Mouse (Mus musculus) B cell, adult 67 days (primary cell): ENCODE measurements around the gene 1110032F04Rik. TPM values are rescaled to one million over a fixed set of nuclear protein-coding genes. Genes with fewer than 3 reads are reported as not detected.

Experiments
- total RNA-seq, 2 experiments: library from RNA; stranded (reverse); gene quantifications; 4 replicates each; pipeline ENCODE4 v1.2.4; 2023

1110032F04Rik gene
- not detected for total RNA-seq

DNA sequence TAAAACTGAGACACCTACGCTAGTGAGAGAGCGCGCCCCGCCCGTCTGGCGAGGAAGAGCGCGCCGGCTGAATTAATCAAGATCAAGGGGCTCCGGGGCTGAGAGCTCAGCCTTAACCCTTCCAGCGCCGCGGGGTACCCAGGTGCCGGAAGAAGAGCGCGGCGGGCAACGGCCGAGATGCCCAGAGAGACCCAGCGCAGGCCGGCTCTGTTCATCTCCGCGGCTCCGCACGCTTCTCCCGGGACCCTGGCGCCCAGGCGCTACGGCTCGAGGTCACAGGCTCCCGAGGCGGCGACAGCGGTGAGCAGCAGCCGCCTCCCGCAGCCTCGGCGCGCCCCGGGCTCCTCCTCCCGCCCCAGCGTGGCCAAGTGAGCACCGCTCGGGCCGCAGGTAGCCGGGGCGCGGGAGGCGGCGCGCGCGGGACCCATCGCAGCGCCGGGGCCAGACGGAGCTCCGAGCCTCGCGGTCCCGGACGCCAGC, at the start of gene 1110032F04Rik:
TSS of gene 1110032F04Rik (plus strand) at position 376 of the 480 bp plus-strand sequence.

Other genes starting within 250 kb of the 1110032F04Rik start
- gene Il12a, start 178.9 kb upstream of the 1110032F04Rik start, total RNA-seq = 10 to 100 TPM; 42.2 to 44.0 TPM
- gene Ift80, start 135.0 kb downstream of the 1110032F04Rik start, total RNA-seq = 10 to 100 TPM; 12.7 to 14.6 TPM
- 100 to 1,000 TPM; 126 to 127 TPM for gene Smc4, start 135.2 kb downstream of the 1110032F04Rik start, total RNA-seq
- gene Trim59, start 175.2 kb downstream of the 1110032F04Rik start, total RNA-seq = 100 to 1,000 TPM in 1 of 2 experiments, 10 to 100 TPM in 1; 86.9 to 105 TPM